Mouse (Mus musculus): ENCODE results near the gene Tspan31. TPM values are rescaled to one million over a fixed set of nuclear protein-coding genes. Genes with fewer than 3 reads are reported as not detected.

Tspan31 gene
- polyA plus RNA-seq, 1 experiment from 2014 or later = 224 TPM

- ATAC-seq (peak; percentile 14; the same call in 1 of the 2 replicates), DNase-seq (no peak)
- Histone ChIP-seq H3K27me3 (ENCODE audit: insufficient read depth, low read length) (peaks cover 51% of the 10 kb centered on the region), H3K4me2 (ENCODE audit: low read depth, low read length) (no peak overlapping the region), H3K36me3 (replicated peaks; ENCODE audit: insufficient read depth, low read length) (no peaks in the 10 kb centered on the region; the same call in 1 of the 2 replicates), H3K9me3 (ENCODE audit: low read length) (no peaks in the 10 kb centered on the region), H3K9ac (replicated peaks) (no peak overlapping the region), H3K4me3 (ENCODE audit: low read depth, low read length) (no peak overlapping the region), H3K4me1 (ENCODE audit: insufficient read depth) (peaks cover 12% of the 10 kb centered on the region), H3K27ac (ENCODE audit: low read depth) (no peak overlapping the region)
- 7% methylated on average over 10 of the region's 10 CpGs for WGBS (ENCODE audit: insufficient replicate concordance)
- TF ChIP-seq EP300 (IDR thresholded peaks at IDR 0.05; ENCODE audit: low read depth) = no peak
Observed at GRCm38 (mm10) chr10:127050119-127050474, 20.0 kb downstream of the Tspan31 start.

GRCm38 (mm10) chr10:127049395-127050118 lies 20.5 kb downstream of the Tspan31 start:
- ATAC-seq (peak; percentile 26; the same call in 1 of the 2 replicates), DNase-seq (peak; percentile 20)
- H3K4me2 ChIP-seq (ENCODE audit: low read depth, low read length) = peak overlapping the region; percentile 48
- peaks cover 12% of the 10 kb centered on the region for H3K4me1 ChIP-seq (ENCODE audit: insufficient read depth)
- H3K27me3 ChIP-seq (ENCODE audit: insufficient read depth, low read length) = peaks cover 46% of the 10 kb centered on the region
- H3K27ac ChIP-seq (ENCODE audit: low read depth) = no peak overlapping the region
- peaks cover 3% of the 10 kb centered on the region; the same call in 1 of the 2 replicates for H3K36me3 ChIP-seq (replicated peaks; ENCODE audit: insufficient read depth, low read length)
- WGBS (ENCODE audit: insufficient replicate concordance) = 7% methylated on average over 29 of the region's 29 CpGs
- peak overlapping the region; percentile 17 for H3K4me3 ChIP-seq (ENCODE audit: low read depth, low read length)
- H3K9ac ChIP-seq (replicated peaks) = no peak overlapping the region
- TF ChIP-seq EP300 (IDR thresholded peaks at IDR 0.05; ENCODE audit: low read depth) (no peak), CTCF (IDR thresholded peaks at IDR 0.05; ENCODE audit: low read depth) (peak; percentile 43)
- H3K9me3 ChIP-seq (ENCODE audit: low read length) = no peaks in the 10 kb centered on the region

- WGBS (ENCODE audit: insufficient replicate concordance) = 6% methylated on average over 35 of the region's 35 CpGs
- peak overlapping the region; percentile 17; the same call in 1 of the 2 replicates for H3K4me3 ChIP-seq (ENCODE audit: low read depth, low read length)
Observed at GRCm38 (mm10) chr10:127048608-127049394, 21.3 kb downstream of the Tspan31 start.

DNA sequence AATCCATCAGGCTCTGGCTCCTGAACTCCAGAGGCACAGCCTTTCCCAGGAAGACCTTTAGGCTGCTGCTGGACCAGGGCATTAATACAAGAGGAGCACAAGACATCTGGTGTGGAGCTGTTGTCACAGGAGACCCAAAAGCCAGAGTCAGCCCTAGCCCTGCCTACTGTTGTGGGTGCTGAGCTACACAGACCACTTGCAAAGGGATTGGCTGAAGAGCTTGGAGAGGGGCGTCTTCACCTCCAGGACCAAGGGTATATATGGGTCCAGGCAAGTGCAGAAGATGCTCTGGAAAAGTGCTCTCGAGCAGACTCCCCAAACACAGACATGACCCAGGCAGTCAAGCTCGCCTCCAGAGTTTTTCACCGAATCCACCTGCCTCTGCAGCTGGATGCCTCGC lies 22.1 kb downstream of the Tspan31 start, which contains the start of gene Cyp27b1:
Gene Cyp27b1 (plus strand): TSS at position 297 of the 400 bp plus-strand sequence.
- no peak for ATAC-seq
- Histone ChIP-seq H3K36me3 (replicated peaks; ENCODE audit: insufficient read depth, low read length) (peaks cover 3% of the 10 kb centered on the region; the same call in 1 of the 2 replicates), H3K27ac (ENCODE audit: low read depth) (no peak within 1 kb of the TSS), H3K9me3 (ENCODE audit: low read length) (no peaks in the 10 kb centered on the region), H3K4me2 (ENCODE audit: low read depth, low read length) (peak within 1 kb of the TSS; percentile 48), H3K4me3 (ENCODE audit: low read depth, low read length) (peak within 1 kb of the TSS; percentile 17; the same call in 1 of the 2 replicates), H3K4me1 (ENCODE audit: insufficient read depth) (peaks cover 13% of the 10 kb centered on the region), H3K27me3 (ENCODE audit: insufficient read depth, low read length) (peaks cover 44% of the 10 kb centered on the region), H3K9ac (replicated peaks) (no peak within 1 kb of the TSS)
- no peak for TF ChIP-seq CTCF (IDR thresholded peaks at IDR 0.05; ENCODE audit: low read depth)
- TF ChIP-seq EP300 (IDR thresholded peaks at IDR 0.05; ENCODE audit: low read depth) = no peak
- DNase-seq = no peak
- WGBS (ENCODE audit: insufficient replicate concordance) = 31% methylated on average over 5 of the region's 5 CpGs

More at GRCm38 (mm10) chr10:127048608-127049394, 21.3 kb downstream of the Tspan31 start:
- no peaks in the 10 kb centered on the region for H3K9me3 ChIP-seq (ENCODE audit: low read length)
- H3K27ac ChIP-seq (ENCODE audit: low read depth) = no peak overlapping the region
- H3K9ac ChIP-seq (replicated peaks) = no peak overlapping the region
- peaks cover 46% of the 10 kb centered on the region for H3K27me3 ChIP-seq (ENCODE audit: insufficient read depth, low read length)
- peak overlapping the region; percentile 48 for H3K4me2 ChIP-seq (ENCODE audit: low read depth, low read length)
- DNase-seq (no peak), ATAC-seq (no peak)
- TF ChIP-seq EP300 (IDR thresholded peaks at IDR 0.05; ENCODE audit: low read depth) (no peak), CTCF (IDR thresholded peaks at IDR 0.05; ENCODE audit: low read depth) (no peak)
- peaks cover 3% of the 10 kb centered on the region; the same call in 1 of the 2 replicates for H3K36me3 ChIP-seq (replicated peaks; ENCODE audit: insufficient read depth, low read length)
- H3K4me1 ChIP-seq (ENCODE audit: insufficient read depth) = peaks cover 12% of the 10 kb centered on the region

- no peak for DNase-seq
- no peak overlapping the region for H3K9ac ChIP-seq (replicated peaks)
- H3K4me2 ChIP-seq (ENCODE audit: low read depth, low read length) = no peak overlapping the region
- peaks cover 11% of the 10 kb centered on the region for H3K4me1 ChIP-seq (ENCODE audit: insufficient read depth)
- no peaks in the 10 kb centered on the region for H3K9me3 ChIP-seq (ENCODE audit: low read length)
- TF ChIP-seq EP300 (IDR thresholded peaks at IDR 0.05; ENCODE audit: low read depth) = no peak
- no peak for TF ChIP-seq CTCF (IDR thresholded peaks at IDR 0.05; ENCODE audit: low read depth)
- peaks cover 15% of the 10 kb centered on the region for H3K27me3 ChIP-seq (ENCODE audit: insufficient read depth, low read length)
- no peak overlapping the region for H3K27ac ChIP-seq (ENCODE audit: low read depth)
- H3K36me3 ChIP-seq (replicated peaks; ENCODE audit: insufficient read depth, low read length) = peaks cover 3% of the 10 kb centered on the region; the same call in 1 of the 2 replicates
- no peak for ATAC-seq
- H3K4me3 ChIP-seq (ENCODE audit: low read depth, low read length) = no peak overlapping the region
- WGBS (ENCODE audit: insufficient replicate concordance) = 88% methylated on average over 6 of the region's 6 CpGs
Observed at GRCm38 (mm10) chr10:127043187-127043586, 26.9 kb downstream of the Tspan31 start.

All from liver, postnatal 0 days (tissue).